ENCODE assay signal across 12 mouse cellular contexts in genomic region chr19:57367201-57367600, GRCm38 (mm10). TPM values are rescaled to one million over a fixed set of nuclear protein-coding genes. Genes with fewer than 3 reads are reported as not detected.
DNase-seq lines count a peak whose midpoint lies in the region; ATAC-seq and TF ChIP-seq lines count a peak whose summit lies in the region.
"Had no signal": no experiment of that assay in that cellular context is flagged by ENCODE, and none has a peak within 500 bp of the region (broad histone marks: within the 10 kb centered on the region; RNA-seq: fewer than 3 reads in every experiment).

No protein-coding gene starts in this region.

- no peak overlapping the region for H3K4me3 ChIP-seq in kidney, embryonic 14.5 days (ENCODE audit: low read length)
- H3K4me3 ChIP-seq in hindbrain, postnatal 0 days (ENCODE audit: low read length), result no peak overlapping the region
- H3K4me3 ChIP-seq in forebrain, embryonic 13.5 days, result no peak overlapping the region
- H3K4me3 ChIP-seq: hindbrain, embryonic 10.5 days; limb, embryonic 13.5 days; stomach, embryonic 15.5 days had no signal

- H3K4me2 ChIP-seq in kidney, embryonic 14.5 days (replicated peaks; ENCODE audit: low read depth, low read length), result no peak overlapping the region
- no peak overlapping the region for H3K4me2 ChIP-seq in hindbrain, postnatal 0 days (ENCODE audit: low read depth, low read length)
- H3K4me2 ChIP-seq in forebrain, embryonic 13.5 days, result no peak overlapping the region
- H3K4me2 ChIP-seq: limb, embryonic 13.5 days; stomach, embryonic 15.5 days had no signal

- DNase-seq in adrenal gland, postnatal 10 days, result peak; percentile 49
- no peak for DNase-seq in adrenal gland, adult 8-10 months
- DNase-seq in kidney, adult 9 months, result peak; percentile 57
- peak; percentile 74 to 85 for DNase-seq in lung, adult 18-20 months
- DNase-seq in yolk sac, embryonic 10.5 days (ENCODE audit: low spot score), result peak; percentile 66
- DNase-seq in hindbrain, postnatal 0 days (ENCODE audit: low spot score), result no peak
- DNase-seq: cerebellum, adult 18-20 months had no signal

- peaks cover 42% of the 10 kb centered on the region for H3K4me1 ChIP-seq in kidney, embryonic 14.5 days (ENCODE audit: control insufficient read depth, insufficient read depth, low read length)
- H3K4me1 ChIP-seq in hindbrain, postnatal 0 days (ENCODE audit: insufficient read depth, low read length), result peaks cover 30% of the 10 kb centered on the region
- peaks cover 58% of the 10 kb centered on the region for H3K4me1 ChIP-seq in forebrain, embryonic 13.5 days

- peaks cover 33% of the 10 kb centered on the region for H3K36me3 ChIP-seq in kidney, embryonic 14.5 days (ENCODE audit: control insufficient read depth, insufficient read depth, low read length)
- H3K36me3 ChIP-seq in hindbrain, postnatal 0 days (ENCODE audit: insufficient read depth, low read length), result peaks cover 25% of the 10 kb centered on the region; the same call in 1 of the 2 replicates
- H3K36me3 ChIP-seq in forebrain, embryonic 13.5 days (ENCODE audit: poor library complexity, severe bottlenecking), result peaks cover 37% of the 10 kb centered on the region

- H3K9ac ChIP-seq in kidney, embryonic 14.5 days (ENCODE audit: low read depth, low read length), result no peak overlapping the region
- no peak overlapping the region for H3K9ac ChIP-seq in hindbrain, postnatal 0 days (replicated peaks; ENCODE audit: low read length)
- H3K9ac ChIP-seq in forebrain, embryonic 13.5 days, result no peak overlapping the region
- H3K9ac ChIP-seq: limb, embryonic 13.5 days; stomach, embryonic 15.5 days had no signal

- no peak for ATAC-seq in kidney, embryonic 14.5 days (ENCODE audit: low FRiP score, low TSS enrichment)
- ATAC-seq in hindbrain, postnatal 0 days, result no peak
- ATAC-seq in forebrain, embryonic 13.5 days, result no peak

- 77% methylated on average over 4 of the region's 4 CpGs for WGBS in kidney, embryonic 14.5 days
- 94% methylated on average over 4 of the region's 4 CpGs for WGBS in hindbrain, postnatal 0 days
- 84% methylated on average over 4 of the region's 4 CpGs for WGBS in forebrain, embryonic 13.5 days

- H3K27ac ChIP-seq in kidney, embryonic 14.5 days (ENCODE audit: low read depth, low read length), result no peak overlapping the region
- H3K27ac ChIP-seq in hindbrain, postnatal 0 days, result no peak overlapping the region
- H3K27ac ChIP-seq in forebrain, embryonic 13.5 days, result no peak overlapping the region
- H3K27ac ChIP-seq: hindbrain, embryonic 10.5 days; limb, embryonic 13.5 days had no signal

- TF ChIP-seq CTCF in hindbrain, postnatal 0 days (IDR thresholded peaks at IDR 0.05; ENCODE audit: low read depth), result no peak

- no peaks in the 10 kb centered on the region for H3K27me3 ChIP-seq in kidney, embryonic 14.5 days (ENCODE audit: control insufficient read depth, insufficient read depth, low read length)
- H3K27me3 ChIP-seq in hindbrain, postnatal 0 days (ENCODE audit: insufficient read depth, low read length), result no peaks in the 10 kb centered on the region
- no peaks in the 10 kb centered on the region for H3K27me3 ChIP-seq in forebrain, embryonic 13.5 days
- H3K27me3 ChIP-seq: limb, embryonic 13.5 days; stomach, embryonic 15.5 days had no signal

- no peaks in the 10 kb centered on the region for H3K9me3 ChIP-seq in kidney, embryonic 14.5 days (ENCODE audit: control insufficient read depth, low read length)
- no peaks in the 10 kb centered on the region for H3K9me3 ChIP-seq in hindbrain, postnatal 0 days (ENCODE audit: low read length)
- no peaks in the 10 kb centered on the region for H3K9me3 ChIP-seq in forebrain, embryonic 13.5 days (replicated peaks)
- H3K9me3 ChIP-seq: hindbrain, embryonic 10.5 days; limb, embryonic 13.5 days; stomach, embryonic 15.5 days had no signal

RNA-seq across cellular contexts. Expression of gene Fam160b1, which starts 6.7 kb away (rescaled TPM):
- 10 to 100 TPM; 20.4 to 23.5 TPM for total RNA-seq in adrenal gland, postnatal 10 days (2021)
- total RNA-seq in adrenal gland, adult 8-10 months (2022), result 10 to 100 TPM; 20.8 to 26.1 (median 24.4) TPM
- polyA plus RNA-seq in kidney, embryonic 14.5 days (2014; fragmentation: Nextera tagmentation; extraction: Ambion mirVana), result 13.5 and 18.1 TPM in 2 replicates
- total RNA-seq in hindbrain, postnatal 0 days (2014; rRNA removed), result 18.2 and 19.7 TPM in 2 replicates
- 10.9 and 11.2 TPM in 2 replicates for polyA plus RNA-seq in hindbrain, postnatal 0 days (2015; fragmentation: Nextera tagmentation; extraction: Ambion mirVana)
- 11.6 and 12.7 TPM in 2 replicates for polyA plus RNA-seq in forebrain, embryonic 13.5 days (2015; fragmentation: Nextera tagmentation; extraction: Ambion mirVana)

RNA-seq across cellular contexts. Expression of gene Ablim1, which starts 52.5 kb away (rescaled TPM):
- total RNA-seq in adrenal gland, postnatal 10 days (2021), result 10 to 100 TPM; 83.6 to 94.5 TPM
- 10 to 100 TPM; 31.0 to 43.9 (median 33.1) TPM for total RNA-seq in adrenal gland, adult 8-10 months (2022)
- 21.0 and 36.0 TPM in 2 replicates for polyA plus RNA-seq in kidney, embryonic 14.5 days (2014; fragmentation: Nextera tagmentation; extraction: Ambion mirVana)
- 71.7 and 110 TPM in 2 replicates for total RNA-seq in hindbrain, postnatal 0 days (2014; rRNA removed)
- polyA plus RNA-seq in hindbrain, postnatal 0 days (2015; fragmentation: Nextera tagmentation; extraction: Ambion mirVana), result 43.0 and 44.7 TPM in 2 replicates
- polyA plus RNA-seq in forebrain, embryonic 13.5 days (2015; fragmentation: Nextera tagmentation; extraction: Ambion mirVana), result 16.5 and 19.2 TPM in 2 replicates

Comparison
In these comparisons a context has a peak if more than half of its experiments do, and no peak if none do; other contexts are left out.
1. DNase-seq: peak in adrenal gland, postnatal 10 days (single experiment), kidney, adult 9 months (single experiment), lung, adult 18-20 months (2 of 2) and yolk sac, embryonic 10.5 days (single experiment); none in adrenal gland, adult 8-10 months (single experiment) and hindbrain, postnatal 0 days (single experiment).